Mouse (Mus musculus): ENCODE results near the gene Hexim1.

The Hexim1 gene

GRCm38 (mm10) chr11:103119609-103120008 is 3.6 kb downstream of the Hexim1 start:
- no peak for DNase-seq (ENCODE audit: low read depth, low spot score)
- Histone ChIP-seq H3K36me3 (ENCODE audit: control insufficient read depth, insufficient read depth, low read length, poor library complexity, severe bottlenecking) (no peaks in the 10 kb centered on the region), H3K27me3 (ENCODE audit: control insufficient read depth, insufficient read depth, low read length, poor library complexity, severe bottlenecking) (no peaks in the 10 kb centered on the region)

- no peaks in the 10 kb centered on the region for H3K27me3 ChIP-seq (ENCODE audit: control insufficient read depth, insufficient read depth, low read length, poor library complexity, severe bottlenecking)
- no peaks in the 10 kb centered on the region for H3K36me3 ChIP-seq (ENCODE audit: control insufficient read depth, insufficient read depth, low read length, poor library complexity, severe bottlenecking)
- no peak for DNase-seq (ENCODE audit: low read depth, low spot score)
These were observed 4.3 kb downstream of the Hexim1 start for GRCm38 (mm10) chr11:103120315-103120714.

GRCm38 (mm10) chr11:103131701-103132575 is 15.9 kb downstream of the Hexim1 start, which contains the start of gene Hexim2:
Gene Hexim2, plus strand, starts transcription at chr11:103132429.
- Histone ChIP-seq H3K36me3 (ENCODE audit: control insufficient read depth, insufficient read depth, low read length, poor library complexity, severe bottlenecking) (no peaks in the 10 kb centered on the region), H3K27me3 (ENCODE audit: control insufficient read depth, insufficient read depth, low read length, poor library complexity, severe bottlenecking) (no peaks in the 10 kb centered on the region)
- peak; percentile 67 for DNase-seq (ENCODE audit: low read depth, low spot score)

- DNase-seq (ENCODE audit: low read depth, low spot score) = peak; percentile 100
- Histone ChIP-seq H3K27me3 (ENCODE audit: control insufficient read depth, insufficient read depth, low read length, poor library complexity, severe bottlenecking) (no peaks in the 10 kb centered on the region), H3K36me3 (ENCODE audit: control insufficient read depth, insufficient read depth, low read length, poor library complexity, severe bottlenecking) (no peaks in the 10 kb centered on the region)
These were observed 16.8 kb downstream of the Hexim1 start for GRCm38 (mm10) chr11:103132576-103133455.

GRCm38 (mm10) chr11:103133456-103134185 is 17.6 kb downstream of the Hexim1 start:
- Histone ChIP-seq H3K27me3 (ENCODE audit: control insufficient read depth, insufficient read depth, low read length, poor library complexity, severe bottlenecking) (no peaks in the 10 kb centered on the region), H3K36me3 (ENCODE audit: control insufficient read depth, insufficient read depth, low read length, poor library complexity, severe bottlenecking) (no peaks in the 10 kb centered on the region)
- peak; percentile 20 for DNase-seq (ENCODE audit: low read depth, low spot score)

GRCm38 (mm10) chr11:103134221-103134620 is 18.2 kb downstream of the Hexim1 start:
- no peaks in the 10 kb centered on the region for H3K36me3 ChIP-seq (ENCODE audit: control insufficient read depth, insufficient read depth, low read length, poor library complexity, severe bottlenecking)
- H3K27me3 ChIP-seq (ENCODE audit: control insufficient read depth, insufficient read depth, low read length, poor library complexity, severe bottlenecking) = no peaks in the 10 kb centered on the region
- no peak for DNase-seq (ENCODE audit: low read depth, low spot score)

- no peaks in the 10 kb centered on the region for H3K27me3 ChIP-seq (ENCODE audit: control insufficient read depth, insufficient read depth, low read length, poor library complexity, severe bottlenecking)
- no peaks in the 10 kb centered on the region for H3K36me3 ChIP-seq (ENCODE audit: control insufficient read depth, insufficient read depth, low read length, poor library complexity, severe bottlenecking)
- DNase-seq (ENCODE audit: low read depth, low spot score) = no peak
These were observed 20.1 kb downstream of the Hexim1 start for GRCm38 (mm10) chr11:103136039-103136577.

- no peak for DNase-seq (ENCODE audit: low read depth, low spot score)
- Histone ChIP-seq H3K27me3 (ENCODE audit: control insufficient read depth, insufficient read depth, low read length, poor library complexity, severe bottlenecking) (no peaks in the 10 kb centered on the region), H3K36me3 (ENCODE audit: control insufficient read depth, insufficient read depth, low read length, poor library complexity, severe bottlenecking) (no peaks in the 10 kb centered on the region)
These were observed 24.1 kb downstream of the Hexim1 start for GRCm38 (mm10) chr11:103139951-103140762.

- no peaks in the 10 kb centered on the region for H3K36me3 ChIP-seq (ENCODE audit: control insufficient read depth, insufficient read depth, low read length, poor library complexity, severe bottlenecking)
These were observed 24.7 kb downstream of the Hexim1 start for GRCm38 (mm10) chr11:103140763-103141100.

GRCm38 (mm10) chr11:103141101-103141943 is 25.3 kb downstream of the Hexim1 start:
- no peak for DNase-seq (ENCODE audit: low read depth, low spot score)

More at GRCm38 (mm10) chr11:103140763-103141100, 24.7 kb downstream of the Hexim1 start:
- no peak for DNase-seq (ENCODE audit: low read depth, low spot score)
- H3K27me3 ChIP-seq (ENCODE audit: control insufficient read depth, insufficient read depth, low read length, poor library complexity, severe bottlenecking) = no peaks in the 10 kb centered on the region

GRCm38 (mm10) chr11:103141944-103142255 is 25.9 kb downstream of the Hexim1 start:
- no peaks in the 10 kb centered on the region for H3K36me3 ChIP-seq (ENCODE audit: control insufficient read depth, insufficient read depth, low read length, poor library complexity, severe bottlenecking)
- H3K27me3 ChIP-seq (ENCODE audit: control insufficient read depth, insufficient read depth, low read length, poor library complexity, severe bottlenecking) = no peaks in the 10 kb centered on the region
- no peak for DNase-seq (ENCODE audit: low read depth, low spot score)

More at GRCm38 (mm10) chr11:103141101-103141943, 25.3 kb downstream of the Hexim1 start:
- Histone ChIP-seq H3K27me3 (ENCODE audit: control insufficient read depth, insufficient read depth, low read length, poor library complexity, severe bottlenecking) (no peaks in the 10 kb centered on the region), H3K36me3 (ENCODE audit: control insufficient read depth, insufficient read depth, low read length, poor library complexity, severe bottlenecking) (no peaks in the 10 kb centered on the region)

GRCm38 (mm10) chr11:103142441-103143182 is 26.6 kb downstream of the Hexim1 start:
- DNase-seq (ENCODE audit: low read depth, low spot score) = peak; percentile 44
- Histone ChIP-seq H3K27me3 (ENCODE audit: control insufficient read depth, insufficient read depth, low read length, poor library complexity, severe bottlenecking) (no peaks in the 10 kb centered on the region), H3K36me3 (ENCODE audit: control insufficient read depth, insufficient read depth, low read length, poor library complexity, severe bottlenecking) (no peaks in the 10 kb centered on the region)

All from splenic B cell, adult 2 months (primary cell).